Mouse (Mus musculus): ENCODE results near the gene Vps26a. TPM values are rescaled to one million over a fixed set of nuclear protein-coding genes. Genes with fewer than 3 reads are reported as not detected.
"Not testable (repeated sequence)": the region's sequence is repeated elsewhere in the genome, so short reads cannot be mapped to it uniquely, and the experiment has no call there.

The Vps26a gene
- polyA plus RNA-seq, 1 experiment: 117 TPM

DNA sequence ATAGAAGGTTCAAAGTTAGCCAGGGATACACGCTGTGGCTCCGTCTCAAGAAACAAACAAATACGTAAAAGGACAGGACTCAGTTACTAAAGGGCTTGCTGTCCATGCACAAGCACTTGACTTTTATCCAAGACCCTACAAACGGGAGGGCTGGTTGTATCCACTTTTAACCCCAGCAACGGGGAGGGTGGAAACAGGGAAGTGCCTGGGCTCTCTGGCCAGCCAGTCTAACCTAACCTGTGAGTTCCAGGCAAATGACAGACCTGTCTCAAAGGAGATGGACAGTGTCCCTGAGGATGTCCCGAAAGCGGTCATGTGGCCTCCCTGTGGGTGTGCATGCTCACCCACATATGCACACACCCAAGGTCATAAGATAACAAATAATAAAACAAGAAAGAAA, 15.3 kb upstream of the Vps26a start:
- Histone ChIP-seq H3K4me3 (ENCODE audit: insufficient read depth, low read length) (no peak overlapping the region), H3K4me1 (ENCODE audit: control insufficient read depth, insufficient read depth, low read length) (peaks cover 32% of the 10 kb centered on the region), H3K27ac (ENCODE audit: insufficient read depth, low read depth, low read length) (no peak overlapping the region)
- TF ChIP-seq CTCF (IDR thresholded peaks at IDR 0.05; ENCODE audit: low read depth, low read length) (no peak), POLR2A (IDR thresholded peaks at IDR 0.05; ENCODE audit: borderline replicate concordance, low read depth, low read length) (no peak)

DNA sequence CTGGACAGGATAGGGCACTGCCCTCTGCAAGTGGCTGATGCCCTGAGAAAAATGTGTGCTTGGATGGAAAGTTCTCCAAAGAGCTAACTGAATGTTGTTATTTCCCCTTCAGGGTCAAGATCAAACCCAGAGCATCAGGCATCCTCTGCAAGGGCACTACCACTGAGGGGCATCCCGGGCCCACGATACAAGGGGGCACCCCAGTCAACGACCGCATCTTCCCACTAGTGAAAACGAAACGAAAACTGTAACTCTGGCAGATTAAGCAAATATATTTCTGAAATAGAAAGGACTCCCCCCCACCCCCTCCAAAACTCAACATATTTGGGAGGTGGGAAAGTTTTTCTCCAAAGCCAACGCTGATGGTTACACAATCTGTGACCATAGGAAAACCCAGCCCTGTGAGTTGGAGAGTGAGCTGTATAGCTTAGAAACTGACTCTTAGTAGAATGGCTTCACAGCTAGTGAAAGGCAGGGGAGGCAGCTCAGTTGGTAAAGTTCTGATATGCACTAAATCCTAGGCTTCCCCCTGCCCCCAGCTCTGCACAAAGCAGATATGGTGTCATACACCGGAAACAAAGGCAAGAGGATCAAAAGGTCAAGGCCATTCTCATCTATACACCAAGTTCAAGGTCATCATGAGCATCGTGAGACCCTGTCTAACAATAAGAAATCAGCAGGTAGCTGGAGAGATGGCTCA, 14.5 kb upstream of the Vps26a start:
- H3K4me1 ChIP-seq (ENCODE audit: control insufficient read depth, insufficient read depth, low read length): peaks cover 32% of the 10 kb centered on the region
- peak overlapping the region; percentile 18 for H3K27ac ChIP-seq (ENCODE audit: insufficient read depth, low read depth, low read length)
- TF ChIP-seq POLR2A (IDR thresholded peaks at IDR 0.05; ENCODE audit: borderline replicate concordance, low read depth, low read length) (no peak), CTCF (IDR thresholded peaks at IDR 0.05; ENCODE audit: low read depth, low read length) (no peak)
- H3K4me3 ChIP-seq (ENCODE audit: insufficient read depth, low read length): peak overlapping the region; percentile 35

DNA sequence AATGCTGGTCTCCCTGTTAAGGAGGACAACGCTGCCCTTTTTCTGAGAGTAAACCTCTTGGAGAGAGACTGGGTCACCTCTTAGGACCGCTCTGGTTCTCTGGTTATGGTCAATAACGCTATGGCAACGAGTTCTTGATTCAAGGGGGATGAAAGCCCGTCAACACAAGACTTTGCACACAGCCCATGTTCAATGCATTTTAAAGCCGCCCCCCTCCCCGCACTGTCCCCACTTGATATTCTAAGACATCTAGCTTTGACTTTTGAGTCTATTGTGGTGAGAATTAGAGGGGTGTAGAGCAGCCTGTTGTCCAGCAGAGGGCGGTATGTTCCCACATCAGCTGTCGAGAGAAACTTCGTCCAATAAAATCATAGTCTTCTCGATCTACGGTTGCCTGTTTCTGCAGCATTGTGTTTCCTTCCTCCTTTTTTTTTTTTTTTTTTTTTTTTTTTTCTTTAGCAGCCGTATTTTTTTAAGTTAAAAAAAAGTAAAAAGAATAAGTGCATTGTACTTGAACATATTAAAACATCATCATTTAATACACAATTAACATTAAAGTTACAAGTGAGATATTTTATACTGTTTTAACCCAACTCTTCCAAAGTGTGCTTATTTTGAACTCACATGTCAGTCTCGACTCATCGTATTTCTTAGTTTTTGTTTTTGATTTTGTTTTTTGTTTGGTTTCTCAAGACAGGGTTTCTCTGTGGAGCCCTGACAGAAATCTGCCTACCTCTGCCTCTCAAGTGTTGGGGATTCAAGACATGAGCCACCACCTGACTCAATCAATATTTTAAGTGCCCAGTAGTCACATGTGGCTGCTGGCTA, 13.7 kb upstream of the Vps26a start:
- Histone ChIP-seq H3K4me1 (ENCODE audit: control insufficient read depth, insufficient read depth, low read length) (peaks cover 25% of the 10 kb centered on the region), H3K4me3 (ENCODE audit: insufficient read depth, low read length) (peak overlapping the region; percentile 35), H3K27ac (ENCODE audit: insufficient read depth, low read depth, low read length) (peak overlapping the region; percentile 18)
- TF ChIP-seq CTCF (IDR thresholded peaks at IDR 0.05; ENCODE audit: low read depth, low read length): peak; percentile 67
- no peak for TF ChIP-seq POLR2A (IDR thresholded peaks at IDR 0.05; ENCODE audit: borderline replicate concordance, low read depth, low read length)

DNA sequence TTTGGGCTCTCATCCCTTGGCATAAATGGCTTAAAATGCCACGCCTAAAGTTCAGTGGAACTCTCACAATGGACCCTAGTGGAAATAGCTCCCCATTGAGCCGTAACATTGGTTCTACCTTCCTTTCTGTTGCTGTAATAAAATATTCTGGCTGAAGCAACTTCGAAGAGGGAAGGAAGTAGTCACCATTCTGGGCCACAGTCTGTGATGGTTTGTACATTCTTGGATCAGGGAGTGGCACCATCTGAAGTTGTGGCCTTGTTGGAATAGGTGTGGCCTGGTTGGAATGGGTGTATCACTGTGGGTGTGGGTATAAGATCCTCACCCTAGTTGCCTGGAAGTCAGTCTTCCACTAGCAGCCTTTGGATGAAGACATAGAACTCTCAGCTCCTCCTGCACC, 5.1 kb upstream of the Vps26a start:
- peaks cover 20% of the 10 kb centered on the region for H3K4me1 ChIP-seq (ENCODE audit: control insufficient read depth, insufficient read depth, low read length)
- peak overlapping the region; percentile 90 for H3K27ac ChIP-seq (ENCODE audit: insufficient read depth, low read depth, low read length)
- not testable (repeated sequence) for H3K4me3 ChIP-seq (ENCODE audit: insufficient read depth, low read length)

DNA sequence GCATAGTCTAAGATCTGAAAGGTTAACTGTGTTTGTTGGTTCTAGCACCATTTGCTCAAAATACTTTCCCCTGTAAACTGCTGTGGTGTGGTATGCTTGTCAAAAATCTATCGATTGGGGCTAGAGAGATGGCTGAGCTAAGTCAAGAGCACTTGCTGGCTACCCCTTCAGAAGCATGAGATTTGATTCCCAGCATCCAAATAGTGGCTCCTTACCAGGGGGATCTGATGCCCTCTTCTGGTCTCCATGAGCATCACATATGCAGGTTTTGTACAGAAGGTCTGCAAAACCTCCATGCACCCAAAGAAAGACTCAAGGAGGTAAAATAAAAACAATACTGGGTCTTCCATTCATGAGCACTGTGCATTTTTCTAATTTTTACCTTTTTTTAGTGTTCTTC, 1.7 kb upstream of the Vps26a start:
- TF ChIP-seq POLR2A (IDR thresholded peaks at IDR 0.05; ENCODE audit: borderline replicate concordance, low read depth, low read length) (no peak), CTCF (IDR thresholded peaks at IDR 0.05; ENCODE audit: low read depth, low read length) (no peak)
- H3K4me3 ChIP-seq (ENCODE audit: insufficient read depth, low read length): no peak overlapping the region
- H3K27ac ChIP-seq (ENCODE audit: insufficient read depth, low read depth, low read length): no peak overlapping the region
- peaks cover 32% of the 10 kb centered on the region for H3K4me1 ChIP-seq (ENCODE audit: control insufficient read depth, insufficient read depth, low read length)

DNA sequence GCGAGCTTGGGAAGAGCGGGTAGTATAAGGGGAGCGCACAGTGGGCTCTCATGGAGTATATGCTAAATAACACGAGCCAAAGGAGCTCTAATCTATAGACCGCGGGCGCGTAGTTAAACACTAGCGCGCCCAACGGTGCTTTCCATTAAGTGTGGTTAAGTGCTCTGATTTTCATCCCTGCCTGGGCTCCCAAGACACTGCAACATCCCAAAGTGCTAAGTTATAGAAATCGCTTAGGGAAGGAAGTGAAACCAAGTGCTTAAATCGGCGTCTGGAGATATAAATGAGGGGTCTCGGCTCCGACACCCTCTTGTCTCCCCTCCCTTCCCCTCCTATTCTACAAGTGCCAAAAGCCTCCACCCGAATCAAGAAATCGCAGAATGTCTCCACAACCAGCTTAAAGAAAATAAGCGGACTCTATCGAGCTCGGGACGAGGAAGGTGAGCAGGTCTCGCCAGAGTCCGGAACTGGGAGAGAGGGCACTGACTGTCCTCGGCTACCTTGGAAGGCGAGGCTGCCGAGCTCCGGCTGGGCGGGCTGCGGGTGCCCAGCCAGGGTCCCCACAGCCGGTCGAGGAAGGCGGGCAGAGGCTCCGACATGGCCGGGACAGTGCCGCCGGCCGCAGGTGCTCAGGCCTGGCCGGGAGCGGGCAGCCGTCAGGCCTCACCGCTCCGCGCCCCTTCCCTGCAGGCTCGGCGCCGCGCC, 575 bp downstream of the Vps26a start:
- peak overlapping the region; percentile 92 for H3K27ac ChIP-seq (ENCODE audit: insufficient read depth, low read depth, low read length)
- peak overlapping the region; percentile 92 for H3K4me3 ChIP-seq (ENCODE audit: insufficient read depth, low read length)
- TF ChIP-seq POLR2A (IDR thresholded peaks at IDR 0.05; ENCODE audit: borderline replicate concordance, low read depth, low read length) (no peak), CTCF (IDR thresholded peaks at IDR 0.05; ENCODE audit: low read depth, low read length) (no peak)
- peaks cover 34% of the 10 kb centered on the region for H3K4me1 ChIP-seq (ENCODE audit: control insufficient read depth, insufficient read depth, low read length)

DNA sequence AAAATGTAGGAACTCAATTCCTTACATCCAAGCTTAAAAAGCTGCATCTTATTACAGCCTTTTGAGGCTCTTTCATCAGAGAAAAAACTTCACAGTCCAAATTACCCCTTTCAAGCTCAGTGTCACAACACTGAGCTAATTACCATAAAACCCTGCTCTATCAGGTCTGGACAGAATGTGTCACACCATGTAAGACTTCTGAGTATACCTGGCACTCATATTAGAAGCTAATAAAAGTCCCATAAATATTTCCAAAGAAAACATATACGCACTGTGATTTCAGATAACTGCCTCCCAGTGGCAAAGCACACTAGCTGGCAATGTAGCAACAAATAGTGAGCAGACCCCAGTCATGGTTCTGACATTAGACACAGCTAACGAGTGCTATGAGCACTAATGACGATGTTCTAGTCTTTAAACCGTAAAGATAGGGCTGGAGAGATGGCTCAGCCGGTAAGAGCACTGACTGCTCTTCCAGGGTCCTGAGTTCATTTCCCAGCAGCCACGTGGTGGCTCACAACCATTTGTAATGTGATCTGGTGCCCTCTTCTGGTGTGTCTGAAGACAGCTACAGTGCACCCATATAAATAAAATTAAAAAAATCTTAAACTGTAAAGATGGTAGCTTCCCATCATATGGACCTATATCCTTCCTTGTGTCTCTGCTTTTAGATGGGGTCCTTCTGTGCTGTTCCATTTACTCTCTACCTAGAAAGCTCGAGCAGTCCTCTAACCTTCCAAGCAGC, 5.3 kb downstream of the Vps26a start:
- H3K27ac ChIP-seq (ENCODE audit: insufficient read depth, low read depth, low read length): no peak overlapping the region
- H3K4me1 ChIP-seq (ENCODE audit: control insufficient read depth, insufficient read depth, low read length): peaks cover 23% of the 10 kb centered on the region
- TF ChIP-seq CTCF (IDR thresholded peaks at IDR 0.05; ENCODE audit: low read depth, low read length) (no peak), POLR2A (IDR thresholded peaks at IDR 0.05; ENCODE audit: borderline replicate concordance, low read depth, low read length) (no peak)
- H3K4me3 ChIP-seq (ENCODE audit: insufficient read depth, low read length): no peak overlapping the region

DNA sequence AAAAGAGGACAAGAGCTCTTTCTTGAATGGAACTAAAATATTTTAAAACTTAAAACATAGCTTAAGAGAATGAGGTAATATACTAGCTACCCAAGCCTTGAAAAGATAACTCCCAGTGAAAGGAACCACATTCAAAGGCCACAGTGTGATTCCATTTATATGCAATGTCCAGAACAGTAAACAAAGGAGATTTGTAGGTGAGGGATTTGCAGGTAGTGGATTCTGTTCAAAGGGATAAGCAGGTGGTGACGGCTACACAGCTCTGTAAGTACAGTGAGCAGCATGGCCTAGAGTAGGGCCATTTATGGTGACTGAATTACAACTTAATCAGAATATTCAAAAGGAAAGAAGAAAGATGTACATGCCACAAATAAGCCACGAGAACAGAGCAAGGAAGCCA, 9.6 kb downstream of the Vps26a start:
- TF ChIP-seq POLR2A (IDR thresholded peaks at IDR 0.05; ENCODE audit: borderline replicate concordance, low read depth, low read length): no peak
- no peak for TF ChIP-seq CTCF (IDR thresholded peaks at IDR 0.05; ENCODE audit: low read depth, low read length)
- Histone ChIP-seq H3K27ac (ENCODE audit: insufficient read depth, low read depth, low read length) (no peak overlapping the region), H3K4me1 (ENCODE audit: control insufficient read depth, insufficient read depth, low read length) (peaks cover 5% of the 10 kb centered on the region; the same call in 1 of the 2 replicates), H3K4me3 (ENCODE audit: insufficient read depth, low read length) (no peak overlapping the region)

DNA sequence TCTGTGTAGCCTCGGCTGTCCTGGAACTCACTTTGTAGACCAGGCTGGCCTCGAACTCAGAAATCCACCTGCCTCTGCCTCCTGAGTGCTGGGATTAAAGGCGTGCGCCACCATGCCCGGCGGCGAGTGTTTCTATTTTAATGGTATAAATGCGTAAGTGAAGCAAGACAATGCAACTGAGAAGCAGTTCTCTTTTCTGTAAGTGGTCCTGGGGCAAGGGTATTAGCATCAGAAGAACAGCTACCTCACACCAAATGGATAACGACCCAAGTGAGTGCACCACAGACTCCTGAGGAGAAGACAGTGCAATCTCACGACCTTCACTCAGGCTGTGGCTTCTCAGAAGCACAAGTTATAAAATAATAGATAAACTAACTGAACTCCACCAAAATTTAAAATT, 11.7 kb downstream of the Vps26a start:
- Histone ChIP-seq H3K4me1 (ENCODE audit: control insufficient read depth, insufficient read depth, low read length) (0 out of 2 replicates have a peak, but pooled peaks cover 2% of the 10 kb centered on the region), H3K4me3 (ENCODE audit: insufficient read depth, low read length) (no peak overlapping the region), H3K27ac (ENCODE audit: insufficient read depth, low read depth, low read length) (no peak overlapping the region)
- TF ChIP-seq CTCF (IDR thresholded peaks at IDR 0.05; ENCODE audit: low read depth, low read length) (no peak), POLR2A (IDR thresholded peaks at IDR 0.05; ENCODE audit: borderline replicate concordance, low read depth, low read length) (no peak)

Data from bone marrow macrophage, adult 2 months (primary cell).